Mouse (Mus musculus) midbrain, embryonic 13.5 days (tissue): ENCODE results near the gene Cfap20. TPM values are rescaled to one million over a fixed set of nuclear protein-coding genes. Genes with fewer than 3 reads are reported as not detected.

Experiments
- ATAC-seq: fragments of 200-750 bp; cut with Nextera tagmentation; 2 replicates; pipeline ENCODE4 v1.8.0; 2017; ENCODE audit warnings: mild to moderate bottlenecking, moderate TSS enrichment, moderate library complexity
- H3K27ac ChIP-seq: fragments of 300-500 bp; sonication (generic); 2 replicates; pipeline ENCODE4 v1.5.1; 2015; ENCODE audit warnings: inconsistent platforms, mild to moderate bottlenecking, moderate library complexity
- H3K27me3 ChIP-seq: fragments of 300-500 bp; sonication (generic); 2 replicates; pipeline ENCODE4 v1.6.1; 2015; ENCODE audit warnings: mild to moderate bottlenecking, inconsistent platforms
- H3K36me3 ChIP-seq: fragments of 300-500 bp; sonication (generic); 2 replicates; pipeline ENCODE4 v1.6.1; 2015; ENCODE audit warnings: mild to moderate bottlenecking, inconsistent platforms
- H3K4me1 ChIP-seq: fragments of 300-500 bp; sonication (generic); replicated peaks from 2 replicates; pipeline ENCODE4 v1.6.1; 2015; ENCODE audit warnings: inconsistent platforms
- H3K4me2 ChIP-seq: fragments of 300-500 bp; sonication (generic); replicated peaks from 2 replicates; pipeline ENCODE4 v1.6.1; 2015; ENCODE audit warnings: moderate library complexity, mild to moderate bottlenecking, inconsistent platforms
- H3K4me3 ChIP-seq: fragments of 300-500 bp; sonication (generic); replicated peaks from 2 replicates; pipeline ENCODE4 v1.5.1; 2015; ENCODE audit warnings: mild to moderate bottlenecking, inconsistent platforms
- H3K9ac ChIP-seq: fragments of 300-500 bp; sonication (generic); replicated peaks from 2 replicates; pipeline ENCODE4 v1.6.1; 2015; ENCODE audit warnings: mild to moderate bottlenecking, inconsistent platforms
- H3K9me3 ChIP-seq: fragments of 300-500 bp; sonication (generic); 2 replicates; pipeline ENCODE4 v1.6.1; 2016; ENCODE audit warnings: mild to moderate bottlenecking, inconsistent platforms
- WGBS: fragments of 180-500 bp; shearing (Covaris S2); methylation state at CpG from one replicate; pipeline ENCODE4 v1.1.7; 2015; 5-methylcytosine and 5-hydroxymethylcytosine counted together
- polyA plus RNA-seq: library from polyadenylated mRNA; unstranded; fragments of >200 nt; fragmentation: Nextera tagmentation; extraction: Ambion mirVana; gene quantifications from 2 replicates; pipeline ENCODE4 v1.2.1, GENCODE M21; 2015

Gene Cfap20
- polyA plus RNA-seq, 1 experiment from 2014 or later: 135 TPM

DNA sequence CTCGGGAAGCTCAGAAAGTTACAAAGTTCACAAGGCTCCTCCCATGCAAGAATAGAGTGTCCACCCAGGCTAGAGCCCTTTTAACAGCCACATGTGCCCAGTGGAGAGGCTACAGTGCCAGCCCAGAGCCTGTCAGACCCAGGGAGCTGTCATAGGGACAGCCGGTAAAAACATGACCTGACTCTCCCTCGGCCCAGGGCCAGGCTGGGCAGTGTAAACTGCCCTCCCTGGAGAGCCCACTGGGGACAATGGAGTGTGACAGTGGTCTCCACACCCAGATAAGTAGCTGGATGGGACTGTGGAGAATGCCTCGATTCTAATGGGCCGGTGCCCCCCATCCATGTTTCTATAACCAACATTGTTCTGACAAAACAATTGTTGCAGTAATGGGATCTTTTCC, 25.2 kb downstream of the Cfap20 start:
- Histone ChIP-seq H3K9ac (no peak overlapping the region), H3K4me3 (no peak overlapping the region), H3K4me1 (peaks cover 8% of the 10 kb centered on the region; the same call in 1 of the 2 replicates), H3K27me3 (no peaks in the 10 kb centered on the region), H3K4me2 (no peak overlapping the region), H3K36me3 (no peaks in the 10 kb centered on the region), H3K27ac (no peak overlapping the region), H3K9me3 (no peaks in the 10 kb centered on the region)
- ATAC-seq: no peak
- 85% methylated on average over 5 of the region's 5 CpGs for WGBS

DNA sequence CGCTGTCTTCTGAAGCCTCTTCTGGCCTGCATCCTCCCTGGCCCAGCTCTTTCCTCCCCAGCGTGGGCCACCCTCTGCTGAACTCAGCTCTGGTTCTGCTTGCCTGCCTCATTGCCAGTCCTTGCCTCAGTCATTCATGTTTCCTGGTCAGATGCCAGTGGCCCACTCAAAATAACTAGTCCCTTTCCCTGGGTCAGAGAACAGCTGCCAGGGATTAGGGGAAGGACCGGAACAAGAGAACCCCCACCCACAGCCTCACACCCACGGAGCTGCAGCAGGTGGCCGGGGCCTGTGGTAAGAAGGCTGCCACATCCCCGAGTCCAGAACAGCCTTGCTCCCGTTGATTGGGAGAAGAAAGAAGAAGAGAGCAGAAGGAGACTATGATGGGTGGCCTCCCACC, 33.6 kb downstream of the Cfap20 start:
- no peak for ATAC-seq
- peaks cover 11% of the 10 kb centered on the region; the same call in 1 of the 2 replicates for H3K4me1 ChIP-seq
- no peak overlapping the region for H3K27ac ChIP-seq
- no peaks in the 10 kb centered on the region for H3K36me3 ChIP-seq
- H3K4me2 ChIP-seq: no peak overlapping the region
- no peaks in the 10 kb centered on the region for H3K27me3 ChIP-seq
- WGBS: 73% methylated on average over 7 of the region's 7 CpGs
- no peak overlapping the region for H3K4me3 ChIP-seq
- H3K9ac ChIP-seq: no peak overlapping the region
- no peaks in the 10 kb centered on the region for H3K9me3 ChIP-seq

DNA sequence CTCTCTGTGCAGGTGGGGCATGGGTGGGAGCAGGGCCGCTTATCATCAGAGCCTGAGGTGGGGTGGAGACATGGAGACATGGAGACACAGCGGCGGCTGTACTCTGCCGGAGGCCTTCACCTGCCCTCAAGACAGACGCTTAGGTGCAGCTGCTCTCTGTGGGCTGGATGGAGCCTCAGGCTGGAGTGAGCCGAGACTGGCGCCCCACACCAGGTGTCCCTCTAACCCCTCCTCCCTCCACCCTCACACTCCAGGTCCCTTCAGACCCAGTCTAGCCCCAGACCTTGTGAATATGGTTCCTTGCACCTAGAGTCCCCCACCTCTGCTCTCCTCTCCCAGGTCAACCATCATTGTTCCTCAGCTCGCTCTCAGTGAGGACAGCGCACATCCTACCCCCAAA, 35.5 kb downstream of the Cfap20 start:
- H3K9ac ChIP-seq: no peak overlapping the region
- peak; percentile 32; the same call in 1 of the 2 replicates for ATAC-seq
- H3K4me3 ChIP-seq: no peak overlapping the region
- WGBS: 82% methylated on average over 9 of the region's 9 CpGs
- H3K4me1 ChIP-seq: peaks cover 15% of the 10 kb centered on the region; the same call in 1 of the 2 replicates
- no peaks in the 10 kb centered on the region for H3K36me3 ChIP-seq
- no peak overlapping the region for H3K27ac ChIP-seq
- no peak overlapping the region for H3K4me2 ChIP-seq
- H3K9me3 ChIP-seq: no peaks in the 10 kb centered on the region
- no peaks in the 10 kb centered on the region for H3K27me3 ChIP-seq

DNA sequence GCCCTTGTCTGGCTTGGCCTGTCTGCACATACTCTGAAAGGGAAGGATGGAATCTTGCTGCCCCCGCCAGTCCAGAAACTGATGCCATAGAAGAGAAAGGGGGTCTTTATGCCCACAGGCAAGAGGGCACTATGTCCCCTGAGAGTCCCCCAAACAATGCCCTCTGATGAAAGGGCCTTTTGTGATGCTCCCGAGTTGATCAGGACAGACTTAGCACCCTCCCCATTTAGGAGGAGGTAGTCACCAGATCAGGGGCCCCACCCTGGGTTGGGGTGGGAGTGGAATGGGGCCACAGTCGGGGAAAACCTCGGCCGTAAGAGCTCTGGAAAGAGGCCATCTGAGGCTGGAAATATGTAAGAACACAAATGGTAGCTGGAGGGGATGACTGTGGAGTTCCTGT, 37.5 kb downstream of the Cfap20 start:
- Histone ChIP-seq H3K4me2 (no peak overlapping the region), H3K9me3 (no peaks in the 10 kb centered on the region), H3K9ac (no peak overlapping the region), H3K4me1 (peaks cover 15% of the 10 kb centered on the region; the same call in 1 of the 2 replicates), H3K27ac (no peak overlapping the region), H3K36me3 (no peaks in the 10 kb centered on the region), H3K27me3 (no peaks in the 10 kb centered on the region), H3K4me3 (no peak overlapping the region)
- WGBS: 48% methylated on average over 5 of the region's 5 CpGs
- no peak for ATAC-seq

DNA sequence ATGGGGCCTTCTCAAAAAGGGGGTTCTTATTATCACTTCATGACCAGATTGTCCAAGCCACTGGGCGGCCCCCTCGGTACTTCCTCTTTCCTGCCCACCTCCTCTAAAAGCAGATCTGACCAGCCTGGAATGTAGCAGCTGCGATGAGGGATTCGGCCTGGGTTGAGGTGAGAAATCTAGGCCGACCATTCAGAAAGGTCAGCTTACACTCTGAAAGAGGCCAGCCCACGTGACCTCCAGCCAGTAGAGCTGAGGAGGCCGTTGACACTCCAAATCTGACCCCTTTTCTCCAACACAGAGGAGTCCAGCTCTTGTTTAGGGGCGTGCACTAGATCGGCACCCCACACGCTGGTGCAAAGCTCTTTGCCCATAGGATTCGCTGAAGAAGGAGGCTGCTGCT, 37.9 kb downstream of the Cfap20 start:
- Histone ChIP-seq H3K27me3 (no peaks in the 10 kb centered on the region), H3K9ac (no peak overlapping the region), H3K36me3 (no peaks in the 10 kb centered on the region), H3K4me2 (no peak overlapping the region), H3K9me3 (no peaks in the 10 kb centered on the region), H3K4me1 (peaks cover 15% of the 10 kb centered on the region; the same call in 1 of the 2 replicates), H3K27ac (no peak overlapping the region), H3K4me3 (no peak overlapping the region)
- 74% methylated on average over 11 of the region's 11 CpGs for WGBS
- ATAC-seq: no peak

DNA sequence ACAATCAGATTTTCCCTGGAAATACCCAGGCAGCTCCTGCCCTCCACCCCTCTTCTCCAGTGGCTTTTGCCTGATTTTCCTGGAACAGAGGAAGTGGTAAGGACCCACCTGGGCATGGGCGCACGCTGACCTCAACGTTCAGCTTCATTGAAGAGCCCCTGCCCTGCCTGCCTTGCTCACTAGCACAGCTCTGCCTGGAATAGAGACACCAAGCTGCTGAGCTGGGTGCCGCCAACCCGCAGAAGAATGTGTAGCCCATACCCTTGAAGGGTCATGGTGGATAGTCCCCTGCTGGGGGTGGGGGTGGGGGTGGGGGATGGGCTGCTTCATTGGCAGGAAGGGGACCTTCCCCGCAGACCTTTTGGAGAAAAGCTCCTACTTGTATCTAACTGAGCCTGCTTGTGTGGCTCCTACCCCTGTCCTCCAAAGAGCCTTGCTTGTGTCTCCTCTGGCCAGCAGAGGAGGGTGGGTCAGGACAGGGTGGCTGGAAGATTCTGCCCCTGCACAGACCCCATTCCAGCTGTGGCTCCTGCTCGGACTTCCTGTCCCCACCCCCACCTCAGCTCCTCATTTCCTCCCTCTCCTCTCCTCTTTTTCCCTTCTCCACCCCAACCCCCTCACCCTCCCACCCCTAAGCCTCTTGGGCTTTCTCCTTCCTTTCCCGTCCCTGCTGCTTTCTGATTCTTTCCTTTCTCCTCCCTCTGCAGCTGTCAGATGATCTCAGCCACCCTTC, 39.3 kb downstream of the Cfap20 start:
- Histone ChIP-seq H3K4me3 (no peak overlapping the region), H3K27ac (no peak overlapping the region), H3K4me2 (no peak overlapping the region), H3K4me1 (peaks cover 15% of the 10 kb centered on the region; the same call in 1 of the 2 replicates), H3K36me3 (no peaks in the 10 kb centered on the region), H3K27me3 (no peaks in the 10 kb centered on the region), H3K9me3 (no peaks in the 10 kb centered on the region), H3K9ac (no peak overlapping the region)
- WGBS: 51% methylated on average over 8 of the region's 8 CpGs
- no peak for ATAC-seq

DNA sequence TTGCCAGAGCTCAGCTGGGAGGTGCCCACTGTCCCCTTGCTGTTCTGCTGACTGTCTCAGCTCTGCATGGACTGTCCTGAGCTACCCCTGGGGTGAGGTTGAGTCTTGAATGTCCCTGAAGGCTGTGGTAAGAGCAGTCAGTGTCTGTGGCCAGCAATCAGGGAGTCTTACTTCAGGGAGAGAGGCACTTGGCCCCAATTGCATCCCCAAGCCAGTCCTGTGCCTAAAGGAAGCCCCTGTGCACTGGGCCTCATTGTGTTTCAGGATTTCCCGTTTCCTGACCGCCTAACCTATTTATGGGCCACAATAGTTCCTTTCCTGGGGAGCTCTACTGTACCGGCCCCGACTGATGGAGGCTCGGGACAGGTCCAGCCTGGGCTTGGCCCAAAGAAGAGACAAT, 42.1 kb downstream of the Cfap20 start:
- H3K9ac ChIP-seq: no peak overlapping the region
- ATAC-seq: no peak
- no peaks in the 10 kb centered on the region for H3K27me3 ChIP-seq
- no peaks in the 10 kb centered on the region for H3K9me3 ChIP-seq
- H3K4me3 ChIP-seq: no peak overlapping the region
- no peak overlapping the region for H3K4me2 ChIP-seq
- H3K27ac ChIP-seq: 0 out of 2 replicates have a peak overlapping the region, but pooled peaks have one; percentile 20
- 87% methylated on average over 5 of the region's 5 CpGs for WGBS
- peaks cover 13% of the 10 kb centered on the region; the same call in 1 of the 2 replicates for H3K4me1 ChIP-seq
- H3K36me3 ChIP-seq: no peaks in the 10 kb centered on the region

DNA sequence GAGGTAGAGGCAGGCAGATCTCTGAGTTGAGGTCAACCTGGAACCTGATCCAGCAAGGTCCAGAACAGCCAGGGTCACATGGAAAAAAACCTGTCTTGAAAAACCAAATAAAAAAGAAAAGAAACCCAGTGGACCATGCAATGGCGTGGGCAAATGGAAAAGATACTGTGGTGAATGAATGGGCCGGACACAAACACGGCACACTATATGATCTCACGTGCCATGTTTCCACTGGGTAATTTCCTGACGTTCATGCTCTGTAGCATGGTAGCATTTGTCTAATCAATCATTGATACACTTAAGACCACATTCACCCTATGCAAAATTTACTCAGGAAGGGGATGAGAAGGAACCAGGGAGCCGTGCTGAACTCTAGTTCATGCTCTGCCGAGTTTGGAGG, 43.6 kb downstream of the Cfap20 start:
- Histone ChIP-seq H3K27ac (no peak overlapping the region), H3K4me2 (no peak overlapping the region), H3K9me3 (no peaks in the 10 kb centered on the region), H3K4me1 (0 out of 2 replicates have a peak, but pooled peaks cover 4% of the 10 kb centered on the region), H3K36me3 (no peaks in the 10 kb centered on the region), H3K9ac (no peak overlapping the region), H3K27me3 (no peaks in the 10 kb centered on the region), H3K4me3 (no peak overlapping the region)
- WGBS: 79% methylated on average over 7 of the region's 7 CpGs
- no peak for ATAC-seq

DNA sequence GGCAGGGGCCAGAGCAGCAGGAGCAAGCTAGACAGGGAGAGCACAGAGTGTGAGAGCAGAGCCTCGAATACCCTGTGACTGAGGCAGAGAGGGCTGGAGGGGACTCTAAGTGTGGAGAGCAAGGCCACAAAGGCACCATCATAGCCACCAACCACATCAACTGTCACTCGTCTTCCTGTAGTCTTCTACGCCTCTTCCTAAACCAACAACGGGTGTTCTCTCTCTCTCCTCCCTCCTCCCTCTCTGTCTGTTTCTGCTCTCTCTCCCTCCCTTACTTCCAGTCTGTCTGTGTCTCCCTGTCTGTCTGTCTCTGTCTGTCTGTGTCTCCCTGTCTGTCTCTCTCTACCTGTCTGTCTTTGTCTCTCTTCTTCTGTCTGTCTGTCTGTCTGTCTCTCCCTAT, 44.4 kb downstream of the Cfap20 start:
- Histone ChIP-seq H3K36me3 (no peaks in the 10 kb centered on the region), H3K4me3 (no peak overlapping the region), H3K4me2 (no peak overlapping the region), H3K9ac (no peak overlapping the region), H3K4me1 (0 out of 2 replicates have a peak, but pooled peaks cover 2% of the 10 kb centered on the region), H3K9me3 (no peaks in the 10 kb centered on the region), H3K27ac (no peak overlapping the region), H3K27me3 (no peaks in the 10 kb centered on the region)
- ATAC-seq: no peak
- WGBS: 81% methylated on average over 4 of the region's 4 CpGs

DNA sequence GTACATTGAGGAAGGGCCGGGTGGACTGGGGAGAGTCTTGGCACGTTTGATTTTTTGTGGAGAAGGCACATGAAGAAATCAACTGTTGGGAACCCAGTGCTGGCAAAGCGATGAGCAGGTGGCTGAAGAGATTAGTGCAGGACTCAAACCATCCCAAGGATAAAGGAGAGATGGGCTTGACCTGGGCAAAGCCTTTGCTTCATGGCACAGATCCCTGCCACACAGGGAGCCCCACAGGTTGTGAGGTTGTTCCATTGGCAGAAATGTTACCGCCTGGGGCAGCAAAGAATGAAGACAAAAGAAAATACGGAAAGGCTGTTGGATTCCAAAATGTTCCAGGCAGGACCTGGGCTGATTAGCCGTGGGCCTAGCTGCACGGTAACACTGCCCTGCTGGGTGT, 46.7 kb downstream of the Cfap20 start:
- Histone ChIP-seq H3K27ac (no peak overlapping the region), H3K4me2 (no peak overlapping the region), H3K27me3 (no peaks in the 10 kb centered on the region), H3K4me1 (no peaks in the 10 kb centered on the region), H3K9ac (no peak overlapping the region), H3K4me3 (no peak overlapping the region), H3K36me3 (no peaks in the 10 kb centered on the region), H3K9me3 (no peaks in the 10 kb centered on the region)
- no peak for ATAC-seq
- WGBS: 84% methylated on average over 7 of the region's 7 CpGs

DNA sequence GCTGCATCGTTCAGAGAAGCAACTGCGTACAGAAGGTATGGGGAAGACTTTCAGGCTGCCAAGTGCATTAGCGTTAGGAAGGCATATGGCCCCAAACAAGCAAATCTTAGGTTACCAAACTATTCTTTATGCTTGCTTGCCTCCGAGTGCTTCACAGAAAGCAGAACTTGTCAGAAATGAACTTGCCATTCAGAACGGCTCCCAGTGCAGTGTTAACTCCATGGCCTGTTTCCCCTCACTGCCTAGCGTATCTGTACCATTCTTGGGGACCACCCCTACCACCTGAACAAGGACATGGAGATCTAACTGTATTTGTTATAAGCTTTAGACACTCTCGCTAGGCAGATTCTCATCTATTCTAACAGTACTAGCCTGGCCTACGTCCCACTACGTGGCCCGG, 47.4 kb downstream of the Cfap20 start:
- no peaks in the 10 kb centered on the region for H3K36me3 ChIP-seq
- H3K4me3 ChIP-seq: no peak overlapping the region
- no peaks in the 10 kb centered on the region for H3K27me3 ChIP-seq
- H3K9me3 ChIP-seq: no peaks in the 10 kb centered on the region
- H3K4me2 ChIP-seq: no peak overlapping the region
- H3K27ac ChIP-seq: no peak overlapping the region
- WGBS: 93% methylated on average over 10 of the region's 10 CpGs
- no peak overlapping the region for H3K9ac ChIP-seq
- H3K4me1 ChIP-seq: no peaks in the 10 kb centered on the region
- no peak for ATAC-seq

DNA sequence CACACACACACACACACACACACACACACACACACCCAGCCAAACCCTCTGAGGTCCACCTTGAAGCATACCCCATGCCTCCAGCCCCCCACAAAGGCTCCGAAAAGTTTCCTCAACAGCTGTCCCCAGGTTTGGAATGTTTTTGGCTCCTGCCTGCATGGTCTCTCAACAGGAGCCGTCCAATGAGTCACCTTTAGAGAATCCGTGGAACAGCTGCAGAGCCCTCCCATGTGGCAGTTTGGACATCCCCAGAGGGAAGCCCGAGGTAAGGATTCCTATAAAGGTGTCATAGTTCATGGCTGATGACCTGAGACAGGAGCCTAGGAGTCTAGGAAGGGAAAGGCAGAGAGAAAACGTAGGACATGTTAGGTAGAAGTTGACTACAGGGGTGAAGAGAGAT, 48.6 kb downstream of the Cfap20 start:
- WGBS: 89% methylated on average over 5 of the region's 5 CpGs
- H3K4me1 ChIP-seq: no peaks in the 10 kb centered on the region
- no peaks in the 10 kb centered on the region for H3K9me3 ChIP-seq
- no peak for ATAC-seq
- no peak overlapping the region for H3K9ac ChIP-seq
- H3K27ac ChIP-seq: no peak overlapping the region
- H3K36me3 ChIP-seq: no peaks in the 10 kb centered on the region
- no peak overlapping the region for H3K4me3 ChIP-seq
- no peak overlapping the region for H3K4me2 ChIP-seq
- no peaks in the 10 kb centered on the region for H3K27me3 ChIP-seq

DNA sequence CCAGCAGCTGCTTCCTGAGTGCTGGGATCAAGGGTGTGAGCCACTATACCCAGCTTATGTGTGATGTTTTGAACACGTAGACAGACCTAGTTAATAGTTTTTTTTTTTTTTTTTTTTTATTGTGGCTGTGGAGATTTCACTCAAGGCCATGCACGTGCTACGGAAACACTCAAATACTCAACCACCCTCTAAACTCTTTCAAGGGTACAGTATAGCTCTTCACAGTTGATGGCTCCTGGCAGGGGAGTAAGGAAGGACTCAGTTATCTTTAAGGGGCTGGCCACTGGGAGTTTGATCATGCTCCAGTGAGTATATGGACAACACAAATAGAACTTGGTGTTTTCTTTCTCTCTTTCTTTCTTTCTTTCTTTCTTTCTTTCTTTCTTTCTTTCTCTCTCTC, 50.2 kb downstream of the Cfap20 start:
- WGBS: 89% methylated on average over 3 of the region's 3 CpGs
- H3K36me3 ChIP-seq: no peaks in the 10 kb centered on the region
- ATAC-seq: no peak

More for the DNA sequence above, 50.2 kb downstream of the Cfap20 start:
- no peaks in the 10 kb centered on the region for H3K9me3 ChIP-seq
- no peak overlapping the region for H3K4me3 ChIP-seq
- no peaks in the 10 kb centered on the region for H3K4me1 ChIP-seq
- no peak overlapping the region for H3K4me2 ChIP-seq
- no peak overlapping the region for H3K27ac ChIP-seq
- no peak overlapping the region for H3K9ac ChIP-seq
- H3K27me3 ChIP-seq: no peaks in the 10 kb centered on the region
